Mouse (Mus musculus) Patski (cell line): ENCODE measurements around the gene Ada. TPM values are rescaled to one million over a fixed set of nuclear protein-coding genes. Genes with fewer than 3 reads are reported as not detected.

ENCODE experiments used
- ATAC-seq: fragments of 100-300 bp; one replicate; pipeline ENCODE4 v1.8.0; 2021
- CTCF ChIA-PET: fragments of 350-600 bp; sonication (Branson Sonifier 250); formaldehyde crosslinking; loops from one replicate; lab custom pipeline; 2022; ENCODE audit warnings: inconsistent platforms; lab: Charles Lee
- POLR2A ChIA-PET: fragments of 350-600 bp; sonication (Branson Sonifier 250); formaldehyde crosslinking; loops from one replicate; lab custom pipeline; 2022; ENCODE audit warnings: antibody characterized with exemption, inconsistent platforms; lab: Charles Lee
- DNase-seq: peaks from one replicate; pipeline ENCODE4 v3.0.0-alpha.2; 2011; ENCODE audit warnings: low read depth, low spot score
- H3K27me3 ChIP-seq: fragments of 371-371 bp; one replicate; pipeline ENCODE4 v1.5.1; 2021
- CTCF ChIP-seq: fragments of 100-300 bp; IDR thresholded peaks from one replicate; pipeline ENCODE4 v1.5.1; 2021
- in situ Hi-C: fragments of 300-500 bp; cut with MboI; formaldehyde crosslinking; loops from 3 replicates; pipeline ENCODE4 v1.11.1; 2018; ENCODE audit warnings: low pct_unique_long_range_greater_than_20kb, mixed read lengths
- polyA plus RNA-seq: library from polyadenylated mRNA; unstranded; gene quantifications from one replicate; pipeline ENCODE4 v1.2.3, GENCODE M21; 2021

The Ada gene
- polyA plus RNA-seq, 1 experiment from 2014 or later, result 4.0 TPM

GRCm38 (mm10) chr2:163735980-163736379 lies 14.1 kb downstream of the Ada start:
- no peak for ATAC-seq
- H3K27me3 ChIP-seq, result no peaks in the 10 kb centered on the region
- no peak for TF ChIP-seq CTCF
- in situ Hi-C loops, result no loop called here
- CTCF ChIA-PET, result no interaction called here
- POLR2A ChIA-PET, result no interaction called here
- DNase-seq, result no peak

DNA sequence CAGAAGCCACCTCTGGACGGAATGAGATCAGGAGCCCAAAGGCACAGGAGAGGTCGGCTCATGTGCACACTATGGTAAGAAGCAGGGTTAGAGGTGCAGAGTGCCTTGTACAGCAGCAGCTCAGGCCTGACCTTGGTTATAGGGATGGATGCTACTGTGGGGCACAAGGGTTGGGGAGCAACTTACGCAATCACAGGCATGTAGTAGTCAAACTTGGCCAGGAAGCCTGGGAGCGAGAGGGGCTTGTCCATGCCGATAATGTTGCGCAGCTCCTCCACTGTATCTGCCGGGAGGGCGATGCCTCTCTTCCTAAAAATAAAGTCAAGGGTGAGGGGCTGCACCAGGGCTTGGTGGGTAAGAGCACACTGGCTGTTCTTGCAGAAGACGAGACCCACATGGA lies 14.9 kb downstream of the Ada start:
- in situ Hi-C loops, result no loop called here
- DNase-seq, result no peak
- ATAC-seq, result no peak
- TF ChIP-seq CTCF, result no peak
- H3K27me3 ChIP-seq, result no peaks in the 10 kb centered on the region
- CTCF ChIA-PET, result no interaction called here
- POLR2A ChIA-PET, result no interaction called here

DNA sequence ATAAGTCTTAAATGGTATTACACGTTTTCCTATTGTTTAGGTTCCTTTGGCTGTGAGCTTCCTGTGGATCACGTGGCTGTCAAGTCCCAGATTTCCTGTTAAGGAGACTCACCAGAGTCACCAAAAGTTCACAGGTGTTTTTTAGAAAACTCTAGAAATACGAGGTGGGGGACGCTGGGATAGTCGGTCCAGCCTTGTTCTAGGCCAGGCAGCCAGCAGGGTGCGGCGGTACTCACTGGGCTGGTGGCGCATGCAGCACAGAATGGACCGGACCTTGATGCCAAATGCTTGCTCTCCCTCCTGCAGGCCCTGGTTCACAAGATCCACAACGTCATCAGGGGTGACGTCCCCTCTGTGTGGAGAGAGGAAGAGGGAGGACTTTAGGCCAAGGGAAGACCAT lies 18.0 kb downstream of the Ada start:
- ATAC-seq (no peak), DNase-seq (no peak)
- in situ Hi-C loops, result no loop called here
- TF ChIP-seq CTCF, result no peak
- ChIA-PET POLR2A (no interaction called here), CTCF (no interaction called here)
- no peaks in the 10 kb centered on the region for H3K27me3 ChIP-seq

DNA sequence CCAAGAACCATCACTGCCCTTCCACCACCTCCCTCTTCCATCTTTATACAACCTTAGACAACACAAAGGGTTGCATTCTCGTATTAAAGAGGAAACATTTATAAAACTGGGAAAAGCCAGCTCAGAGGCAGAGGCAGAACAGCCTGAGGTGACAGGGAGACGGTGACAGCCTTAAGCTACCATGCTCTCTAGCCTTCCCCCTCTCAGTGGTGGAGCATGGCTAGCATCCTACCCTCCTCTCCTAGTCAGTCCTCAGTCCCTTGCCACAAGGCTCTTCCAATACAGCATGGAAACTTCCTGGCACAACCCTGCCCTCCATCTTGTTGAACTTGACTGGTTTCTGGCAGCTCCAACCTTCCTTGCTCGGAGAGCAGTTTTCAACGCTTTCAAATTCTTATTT lies 21.7 kb downstream of the Ada start:
- POLR2A ChIA-PET, result no interaction called here
- in situ Hi-C loops, result no loop called here
- DNase-seq (no peak), ATAC-seq (no peak)
- CTCF ChIA-PET, result no interaction called here
- no peaks in the 10 kb centered on the region for H3K27me3 ChIP-seq
- no peak for TF ChIP-seq CTCF

- ATAC-seq, result no peak
Observed at GRCm38 (mm10) chr2:163726766-163727393, 23.2 kb downstream of the Ada start.

DNA sequence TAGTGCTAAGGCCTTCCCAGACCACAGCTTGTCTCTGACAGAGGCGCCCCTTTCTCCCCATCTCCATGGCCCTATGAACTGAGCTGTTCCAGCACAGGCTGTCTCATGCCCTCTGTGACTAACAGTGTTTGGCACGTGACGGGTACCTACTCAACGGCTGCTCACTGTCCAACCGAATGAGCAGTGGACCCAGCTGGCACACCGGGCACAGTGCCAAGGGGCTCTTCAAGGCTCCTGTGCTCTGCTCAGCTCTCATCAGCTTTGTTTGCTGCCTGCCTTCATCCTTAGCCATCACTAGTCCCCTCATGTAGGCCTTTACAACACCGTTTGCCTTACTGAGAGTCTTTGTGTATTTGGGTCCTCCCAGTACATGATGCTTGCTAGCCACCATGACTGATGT lies 27.5 kb downstream of the Ada start:
- ChIA-PET CTCF (interaction anchor here (2.9 kb wide), 1 partner anchor 188 kb away, joined by 11 read pairs; no protein-coding TSS in a partner anchor), POLR2A (interaction anchor here (1.1 kb wide), 1 partner anchor 10 kb away, joined by 3 read pairs; no protein-coding TSS in a partner anchor)
- no peaks in the 10 kb centered on the region for H3K27me3 ChIP-seq
- no peak for DNase-seq
- in situ Hi-C loops, result loop anchor here (25.0 kb wide), 1 partner anchor 110 kb away; the partner anchor contains the start of gene Ttpal
- ATAC-seq, result no peak
- no peak for TF ChIP-seq CTCF

More at GRCm38 (mm10) chr2:163726766-163727393, 23.2 kb downstream of the Ada start:
- in situ Hi-C loops, result no loop called here
- CTCF ChIA-PET, result no interaction called here
- H3K27me3 ChIP-seq, result no peaks in the 10 kb centered on the region
- TF ChIP-seq CTCF, result no peak
- DNase-seq, result no peak
- POLR2A ChIA-PET, result no interaction called here

DNA sequence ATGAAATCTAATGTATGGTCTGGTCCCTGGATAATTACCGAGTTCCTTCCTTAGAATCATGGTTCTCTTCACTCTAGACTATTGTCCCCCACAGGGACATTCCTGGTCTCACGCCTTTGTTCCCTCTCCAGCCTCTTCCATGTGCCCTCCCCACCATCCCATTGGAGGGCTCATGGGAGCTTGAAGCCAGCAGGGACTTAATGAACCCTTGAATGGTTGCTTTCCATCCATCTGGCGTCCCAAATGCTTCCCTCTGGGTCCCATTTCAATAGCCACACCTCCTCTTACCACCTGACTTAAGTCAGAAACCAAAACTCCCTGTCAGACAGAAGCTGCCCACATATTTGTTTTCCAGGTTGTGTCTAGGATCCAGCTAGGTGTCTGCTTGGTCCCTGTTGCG lies 30.4 kb downstream of the Ada start:
- no peak for ATAC-seq
- POLR2A ChIA-PET, result interaction anchor here (0.6 to 1.4 kb wide), 2 partner anchors 118 to 122 kb away, joined by 3 to 6 read pairs; partner anchors contain the start of gene Ttpal

GRCm38 (mm10) chr2:163718951-163719603 lies 31.0 kb downstream of the Ada start:
- DNase-seq (peak; percentile 19), ATAC-seq (peak; percentile 54)
- no peaks in the 10 kb centered on the region for H3K27me3 ChIP-seq
- peak; percentile 93 for TF ChIP-seq CTCF
- in situ Hi-C loops, result loop anchor here (5.0 to 25.0 kb wide), 3 partner anchors 57 to 184 kb away; partner anchors contain the start of gene Ttpal
- CTCF ChIA-PET, result interaction anchor here (0.8 to 3.4 kb wide), 15 partner anchors 10 to 184 kb away, joined by 3 to 16 read pairs (median 4); partner anchors contain the start of genes Pkig and Serinc3
- POLR2A ChIA-PET, result interaction anchor here (0.6 to 1.4 kb wide), 3 partner anchors 62 to 122 kb away, joined by 3 to 6 read pairs (median 3); partner anchors contain the start of gene Ttpal

More for the DNA sequence above, 30.4 kb downstream of the Ada start:
- in situ Hi-C loops, result loop anchor here (5.0 to 25.0 kb wide), 3 partner anchors 57 to 185 kb away; partner anchors contain the start of gene Ttpal
- DNase-seq, result no peak
- CTCF ChIA-PET, result interaction anchor here (0.9 to 3.4 kb wide), 11 partner anchors 10 to 185 kb away, joined by 3 to 16 read pairs (median 7); partner anchors contain the start of genes Pkig and Serinc3
- no peak for TF ChIP-seq CTCF
- no peaks in the 10 kb centered on the region for H3K27me3 ChIP-seq

DNA sequence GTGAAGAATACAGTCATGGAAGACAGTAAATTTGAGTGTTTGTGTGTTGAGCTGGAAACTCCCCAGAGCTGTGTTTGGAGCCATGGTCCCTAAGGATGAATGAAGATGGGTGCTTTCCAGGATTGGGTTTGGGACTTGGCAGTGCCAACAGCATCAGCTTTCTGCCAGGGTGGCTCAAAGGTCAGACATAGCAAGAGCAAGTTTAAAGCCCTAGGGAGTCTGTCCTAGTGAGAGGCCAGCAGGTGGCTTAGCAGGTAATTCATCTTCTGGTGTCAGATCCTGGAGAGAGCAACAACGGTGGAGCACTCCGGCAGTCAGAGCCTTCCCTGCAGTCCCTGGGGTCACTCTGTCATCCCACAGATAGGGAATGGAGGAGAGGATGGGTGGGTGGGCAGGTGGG lies 31.5 kb downstream of the Ada start:
- in situ Hi-C loops, result loop anchor here (5.0 to 25.0 kb wide), 3 partner anchors 56 to 184 kb away; partner anchors contain the start of gene Ttpal
- TF ChIP-seq CTCF, result no peak
- no peaks in the 10 kb centered on the region for H3K27me3 ChIP-seq
- ChIA-PET POLR2A (interaction anchor here (0.8 to 1.4 kb wide), 2 partner anchors 61 to 117 kb away, joined by 3 to 6 read pairs; partner anchors contain the start of gene Ttpal), CTCF (interaction anchor here (0.8 to 3.4 kb wide), 14 partner anchors 10 to 184 kb away, joined by 3 to 16 read pairs (median 4); partner anchors contain the start of genes Pkig and Serinc3)
- ATAC-seq, result no peak
- peak; percentile 25 for DNase-seq

DNA sequence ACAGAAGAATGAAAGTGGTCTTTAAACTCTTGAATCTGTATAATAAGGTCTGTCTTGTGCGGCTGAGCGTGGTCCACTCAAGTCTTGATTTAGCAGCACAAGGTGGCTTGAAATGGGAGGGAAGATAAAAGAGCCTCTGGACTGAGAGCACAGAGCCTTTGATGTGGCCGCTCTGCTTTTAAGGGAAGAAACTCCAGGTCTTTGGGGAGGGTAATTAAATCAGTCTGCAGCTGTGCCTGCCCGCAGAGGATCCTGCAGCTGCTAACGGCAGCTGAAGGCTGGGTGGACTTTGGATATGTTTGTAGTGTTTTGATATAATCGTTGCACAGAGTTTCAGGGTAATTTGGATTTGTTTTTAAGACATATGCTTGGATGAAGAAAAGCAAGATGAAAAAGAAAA lies 33.2 kb downstream of the Ada start:
- POLR2A ChIA-PET, result no interaction called here
- no peaks in the 10 kb centered on the region for H3K27me3 ChIP-seq
- no peak for DNase-seq
- CTCF ChIA-PET, result interaction anchor here (1.3 kb wide), 1 partner anchor 22 kb away, joined by 3 read pairs; no protein-coding TSS in a partner anchor
- in situ Hi-C loops, result loop anchor here (5.0 to 25.0 kb wide), 3 partner anchors 55 to 182 kb away; partner anchors contain the start of gene Ttpal
- ATAC-seq, result no peak
- no peak for TF ChIP-seq CTCF
